Mouse (Mus musculus) frontal cortex, postnatal 10 days (tissue): ENCODE results near the gene Homer2.

Source experiments
- DNase-seq, 2 experiments: peaks; one replicate each; pipeline ENCODE4 v3.0.0; 2022; ENCODE audit warnings: low spot score in 2 of 2, mixed read lengths in 1 of 2

The Homer2 gene

DNA sequence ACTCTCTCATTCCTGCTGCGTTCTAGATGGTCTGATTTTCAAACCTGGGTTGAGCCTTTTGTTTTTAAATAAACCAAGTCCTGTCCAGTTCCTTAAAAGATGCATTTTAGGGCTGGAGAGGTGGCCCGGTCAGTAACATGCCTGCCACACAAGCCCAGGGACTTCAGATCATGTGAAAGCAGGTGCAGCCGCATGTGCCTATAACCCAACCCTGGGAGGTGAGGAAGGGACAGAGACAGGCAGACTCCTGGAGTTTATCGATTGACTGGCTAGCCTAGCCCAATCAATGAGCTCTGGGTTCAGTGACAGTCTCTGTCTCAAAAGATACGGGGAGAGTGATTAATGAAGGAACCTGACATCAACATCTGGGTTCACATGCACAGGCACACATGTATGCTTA is 146.1 kb downstream of the Homer2 start:
- DNase-seq, result no peak

DNA sequence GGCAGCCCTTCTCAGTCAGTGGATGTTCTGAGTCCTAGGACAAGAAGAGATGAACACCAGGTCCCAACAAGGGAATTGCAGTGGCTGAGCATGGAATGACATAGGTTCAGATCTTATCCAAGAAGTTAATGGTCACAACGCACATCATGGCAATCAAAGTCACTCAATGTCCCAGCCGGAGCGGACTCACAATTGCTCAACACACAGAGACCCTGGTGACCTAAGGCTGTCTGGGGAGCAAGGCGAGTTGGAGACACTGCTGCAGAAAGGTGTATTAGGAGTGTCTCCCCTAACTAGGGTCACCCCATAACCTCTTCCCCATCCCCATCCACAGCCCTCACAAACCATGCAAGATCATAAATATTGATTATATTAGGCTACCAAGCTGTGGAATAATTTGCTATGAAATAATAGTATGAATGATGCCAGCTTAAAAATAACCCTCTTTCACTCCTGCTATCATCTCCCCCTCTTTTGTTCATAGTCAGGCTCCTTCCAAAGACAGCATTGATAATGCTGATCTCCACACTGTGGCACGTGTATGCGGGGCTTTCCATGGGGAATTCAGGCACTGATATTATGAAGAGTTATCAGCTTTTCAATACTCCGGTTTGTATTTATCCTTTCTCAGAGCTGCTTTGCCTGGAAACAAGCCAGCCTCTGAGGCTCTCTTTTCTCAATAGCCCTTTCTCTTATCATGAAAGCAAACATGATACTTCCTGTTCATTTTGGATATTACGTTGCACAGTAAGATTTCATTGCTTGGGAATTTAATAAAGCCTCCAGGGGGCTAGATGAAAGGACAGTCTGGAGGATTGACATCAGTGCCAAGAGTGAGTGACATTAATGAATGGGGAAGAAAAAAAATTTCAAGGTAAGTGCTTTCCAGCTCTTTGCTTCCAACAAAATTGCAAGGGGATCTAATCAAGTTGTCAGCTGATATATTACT is 147.0 kb downstream of the Homer2 start:
- DNase-seq, result no peak

DNA sequence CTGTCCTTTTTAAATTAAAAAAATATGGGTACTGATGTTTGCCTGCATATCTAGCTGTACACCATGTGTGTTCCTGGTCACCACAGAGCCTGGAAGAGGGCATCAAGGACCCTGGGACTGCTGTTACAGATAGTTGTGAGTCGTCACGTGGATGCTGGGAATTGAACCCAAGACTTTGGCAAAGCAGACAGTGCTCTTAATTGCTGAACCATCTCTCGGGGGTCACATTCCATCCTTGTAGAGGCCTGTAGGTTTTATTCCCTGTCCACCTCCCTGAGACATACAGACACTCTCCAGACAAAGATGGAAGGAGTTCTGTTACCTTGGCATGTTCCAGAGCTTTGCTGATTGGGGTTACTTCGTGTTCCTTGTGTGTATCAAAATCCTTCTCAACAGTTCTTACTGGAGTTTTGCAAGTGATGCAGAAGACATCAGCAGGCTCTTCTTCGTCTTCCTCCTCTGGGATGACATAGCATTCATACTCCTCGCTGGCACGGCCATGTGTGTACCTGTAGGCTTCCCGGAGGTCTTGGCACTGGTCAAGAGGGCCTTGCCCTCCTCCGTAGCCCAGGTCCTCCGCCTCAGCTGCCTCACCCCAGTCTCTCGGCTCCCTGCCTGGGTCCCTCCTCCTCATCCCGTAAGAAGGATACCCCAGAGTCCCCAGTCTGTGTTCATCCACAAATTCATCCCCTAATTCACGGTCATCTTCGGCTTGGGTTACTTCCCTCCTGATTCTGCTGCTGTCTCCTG is 147.9 kb downstream of the Homer2 start:
- DNase-seq, result no peak

DNA sequence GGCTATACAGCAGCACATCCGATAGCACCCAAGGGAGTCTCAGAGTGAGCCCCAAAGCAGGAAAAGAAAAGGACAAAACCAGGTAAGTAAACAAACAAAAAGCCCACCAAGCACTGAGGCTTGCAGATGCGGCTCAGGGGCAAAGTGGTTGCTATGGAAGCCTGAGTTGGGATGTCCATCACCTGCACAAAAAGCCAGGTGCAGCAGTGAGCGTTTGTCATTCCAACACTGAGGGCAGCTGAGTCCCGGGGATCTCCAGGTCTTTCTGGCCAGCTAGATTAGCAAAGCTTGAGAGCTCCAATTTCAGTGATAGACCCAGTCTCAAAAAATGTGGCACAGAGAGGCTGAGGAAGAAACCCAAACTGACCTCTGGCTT is 149.4 kb downstream of the Homer2 start:
- DNase-seq, result no peak

DNA sequence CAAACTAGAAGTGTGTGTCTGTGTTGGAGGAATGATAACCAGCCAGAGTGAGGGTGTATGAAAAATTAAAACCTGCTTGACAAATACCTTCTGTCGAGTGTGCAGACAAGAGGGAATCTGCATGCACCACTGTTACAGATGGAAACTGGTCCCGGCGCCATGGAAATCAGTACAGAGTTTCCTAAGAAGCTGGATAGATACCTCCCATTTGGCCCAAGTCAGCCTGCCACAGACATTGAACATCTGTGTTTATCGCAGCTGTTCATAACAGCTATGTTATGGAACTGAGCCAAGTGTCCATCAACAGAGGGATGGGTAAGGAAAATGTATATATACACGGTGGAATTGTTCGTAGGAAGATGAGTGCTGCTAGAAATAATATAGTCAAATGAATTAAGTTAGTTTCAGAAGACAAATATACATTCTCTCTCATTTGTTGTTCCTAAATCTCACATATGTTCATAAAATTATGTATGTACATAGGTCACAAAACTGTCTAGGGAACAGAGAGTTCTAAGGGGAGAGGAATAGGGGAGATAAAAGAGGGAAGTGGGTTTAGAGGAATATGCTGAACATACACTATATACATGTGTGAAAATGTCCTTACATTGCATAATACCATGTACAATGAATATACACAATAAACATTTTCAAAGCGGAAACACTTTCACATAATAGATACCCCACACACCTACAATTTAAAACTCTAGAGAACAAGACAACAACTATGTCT is 149.9 kb downstream of the Homer2 start:
- DNase-seq, result no peak

DNA sequence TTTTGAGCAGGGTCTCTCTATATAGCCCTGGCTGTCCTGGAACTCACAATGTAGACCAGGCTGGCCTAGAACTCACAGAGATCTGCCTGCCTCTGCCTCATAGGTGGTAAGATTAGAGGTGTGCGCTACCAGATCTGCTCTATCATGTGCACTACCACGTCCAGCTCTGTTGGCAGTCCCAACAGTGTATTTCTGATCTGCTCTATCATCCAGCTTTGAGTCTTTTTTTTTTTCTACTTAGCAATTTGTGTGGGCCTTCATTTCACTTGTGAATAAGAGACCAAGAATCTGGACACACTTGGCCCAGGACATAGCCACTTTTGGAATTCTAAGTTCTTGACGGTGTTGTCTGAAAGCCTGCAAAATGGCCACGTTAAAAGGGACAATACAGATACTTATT is 150.5 kb downstream of the Homer2 start:
- DNase-seq, result no peak

DNA sequence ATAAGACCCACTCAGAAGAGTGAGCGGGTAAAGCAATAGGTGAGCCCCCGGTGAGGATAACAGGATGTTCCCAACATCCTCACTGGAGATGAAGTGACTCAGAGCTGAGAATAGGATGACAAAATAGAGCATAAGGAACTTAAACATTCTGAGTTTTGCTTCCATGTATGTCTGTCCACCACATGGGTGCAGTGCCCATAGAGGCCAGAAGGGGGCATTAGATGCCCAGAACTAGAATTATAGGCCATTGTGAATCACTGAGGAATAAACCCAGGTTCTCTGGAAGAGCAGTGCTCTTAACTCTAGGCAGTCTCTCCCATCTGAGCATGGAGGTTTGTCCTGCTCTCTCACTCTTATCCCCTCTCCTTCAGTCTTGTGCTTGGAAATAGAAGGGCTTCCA is 153.0 kb downstream of the Homer2 start:
- no peak for DNase-seq

DNA sequence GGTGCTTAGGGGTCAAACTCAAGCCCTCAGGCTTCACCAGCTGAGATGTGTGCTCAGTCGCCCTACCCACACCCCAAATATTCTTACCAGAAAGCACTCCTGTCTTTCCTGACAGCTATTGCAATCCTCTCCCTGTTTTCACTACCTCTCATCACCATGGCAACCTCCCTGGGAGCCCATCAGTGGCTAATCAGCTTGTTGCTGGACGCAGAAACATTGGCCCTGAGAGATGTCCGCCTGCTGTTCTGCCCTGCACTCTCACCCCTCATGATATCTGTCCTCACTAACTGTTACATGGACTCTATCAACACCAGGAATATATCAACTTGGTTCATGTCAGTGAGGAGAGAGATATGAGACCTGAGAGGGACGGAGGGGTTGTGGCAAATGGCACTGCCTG is 153.7 kb downstream of the Homer2 start:
- no peak for DNase-seq
